Comparison of ENCODE assay signal across 34 mouse cellular contexts in genomic region chr12:111396997-111397396, GRCm38 (mm10). TPM values are rescaled to one million over a fixed set of nuclear protein-coding genes. Genes with fewer than 3 reads are reported as not detected.
DNase-seq lines count a peak whose midpoint lies in the region; ATAC-seq and TF ChIP-seq lines count a peak whose summit lies in the region.
"Had no signal": no experiment of that assay in that cellular context is flagged by ENCODE, and none has a peak within 500 bp of the region (broad histone marks: within the 10 kb centered on the region; RNA-seq: fewer than 3 reads in every experiment).

No protein-coding gene starts in this region.

- no peak for ATAC-seq in forebrain, postnatal 0 days
- ATAC-seq: CD4-positive, CD25-positive, alpha-beta regulatory T cell, adult 4 months; forebrain, embryonic 14.5 days; inflammation-experienced regulatory T-cells, adult 6 months; midbrain, embryonic 13.5 days had no signal

- peaks cover 38% of the 10 kb centered on the region for H3K27me3 ChIP-seq in heart, embryonic 10.5 days (ENCODE audit: insufficient read depth, poor library complexity, severe bottlenecking)
- no peaks in the 10 kb centered on the region for H3K27me3 ChIP-seq in forebrain, postnatal 0 days (ENCODE audit: insufficient read depth, low read length)
- H3K27me3 ChIP-seq: hindbrain, embryonic 15.5 days had no signal

- H3K4me3 ChIP-seq in heart, embryonic 10.5 days: no peak overlapping the region
- no peak overlapping the region for H3K4me3 ChIP-seq in forebrain, postnatal 0 days (ENCODE audit: low read depth, low read length)
- H3K4me3 ChIP-seq: heart, embryonic 12.5 days; hindbrain, embryonic 10.5 days; hindbrain, embryonic 15.5 days; kidney, embryonic 15.5 days; left cerebral cortex, adult 2 months; liver, embryonic 13.5 days; midbrain, embryonic 13.5 days had no signal

- no peaks in the 10 kb centered on the region for H3K36me3 ChIP-seq in heart, embryonic 10.5 days
- no peaks in the 10 kb centered on the region for H3K36me3 ChIP-seq in forebrain, postnatal 0 days (ENCODE audit: insufficient read depth)
- H3K36me3 ChIP-seq: heart, embryonic 12.5 days; hindbrain, embryonic 10.5 days; hindbrain, embryonic 15.5 days; kidney, embryonic 15.5 days; liver, embryonic 13.5 days; midbrain, embryonic 13.5 days had no signal

- TF ChIP-seq CTCF in forebrain, postnatal 0 days (IDR thresholded peaks at IDR 0.05; ENCODE audit: low read depth): no peak

- 53% methylated on average over 5 of the region's 5 CpGs for WGBS in heart, embryonic 10.5 days
- 72% methylated on average over 5 of the region's 5 CpGs for WGBS in forebrain, postnatal 0 days

- 0 out of 2 replicates have a peak overlapping the region, but pooled peaks have one; percentile 13 for H3K27ac ChIP-seq in heart, embryonic 10.5 days
- H3K27ac ChIP-seq in forebrain, postnatal 0 days (ENCODE audit: low read depth, low read length): no peak overlapping the region
- H3K27ac ChIP-seq: hindbrain, embryonic 10.5 days; hindbrain, embryonic 15.5 days; kidney, embryonic 15.5 days; left cerebral cortex, adult 2 months; liver, embryonic 13.5 days; macrophage; midbrain, embryonic 13.5 days had no signal

- no peak for DNase-seq in heart, embryonic 10.5 days (ENCODE audit: low spot score)
- DNase-seq in heart, adult 18-20 months: no peak
- DNase-seq in adrenal gland, adult 8-10 months: peak; percentile 50
- peak; percentile 56 for DNase-seq in adrenal gland, postnatal 14 days
- DNase-seq in testis, postnatal 10 days (ENCODE audit: low spot score): peak; percentile 67
- DNase-seq in forebrain, postnatal 0 days: no peak
- no peak for DNase-seq in gastrocnemius, postnatal 10 days
- DNase-seq: cerebellum, adult 11 months; cerebellum, adult 9-10 months; cerebellum, postnatal 36 days; heart, postnatal 14 days; kidney, adult 18-20 months; kidney, postnatal 25 days; liver, embryonic 13.5 days; lung, adult 2 months; lung, postnatal 10 days; spleen, adult 18-20 months; thymus, postnatal 4 days had no signal

- H3K4me1 ChIP-seq in heart, embryonic 10.5 days: peaks cover 19% of the 10 kb centered on the region
- no peaks in the 10 kb centered on the region for H3K4me1 ChIP-seq in forebrain, postnatal 0 days (ENCODE audit: insufficient read depth)
- H3K4me1 ChIP-seq: hindbrain, embryonic 15.5 days had no signal

- H3K4me2 ChIP-seq in forebrain, postnatal 0 days (ENCODE audit: low read depth): no peak overlapping the region
- H3K4me2 ChIP-seq: heart, embryonic 12.5 days; hindbrain, embryonic 15.5 days; kidney, embryonic 15.5 days; liver, embryonic 13.5 days; midbrain, embryonic 13.5 days had no signal

- no peaks in the 10 kb centered on the region for H3K9me3 ChIP-seq in heart, embryonic 10.5 days
- no peaks in the 10 kb centered on the region for H3K9me3 ChIP-seq in forebrain, postnatal 0 days (ENCODE audit: low read length)
- H3K9me3 ChIP-seq: heart, embryonic 12.5 days; hindbrain, embryonic 10.5 days; hindbrain, embryonic 15.5 days; kidney, embryonic 15.5 days; liver, embryonic 13.5 days; midbrain, embryonic 13.5 days had no signal

- H3K9ac ChIP-seq in forebrain, postnatal 0 days: no peak overlapping the region
- H3K9ac ChIP-seq: heart, embryonic 12.5 days; hindbrain, embryonic 15.5 days; kidney, embryonic 15.5 days; liver, embryonic 13.5 days; midbrain, embryonic 13.5 days had no signal

RNA-seq across cellular contexts. Expression of gene Lbhd2, which starts 9.6 kb away (rescaled TPM):
- 0.21 and 0.30 TPM in 2 replicates for polyA plus RNA-seq in heart, embryonic 10.5 days (2016; fragmentation: Nextera tagmentation; extraction: Ambion mirVana)
- total RNA-seq in heart, adult 18-20 months (2021): not detected
- 1 to 10 TPM in 1 of 4 experiments, under 1 TPM in 3; 0.67 to 1.0 (median 0.78) TPM for total RNA-seq in adrenal gland, adult 8-10 months (2022)
- 0.56 and 0.79 TPM in 2 replicates for total RNA-seq in adrenal gland, postnatal 14 days (2021)
- 3.7 and 4.4 TPM in 2 replicates for total RNA-seq in forebrain, postnatal 0 days (2014; rRNA removed)
- 10.5 and 12.9 TPM in 2 replicates for polyA plus RNA-seq in forebrain, postnatal 0 days (2015; fragmentation: Nextera tagmentation; extraction: Ambion mirVana)
- under 1 TPM in 1 of 2 experiments, not detected in 1; 0.70 TPM for total RNA-seq in gastrocnemius, postnatal 10 days (2021)
- total RNA-seq: gastrocnemius, adult 8-10 months; heart, postnatal 14 days; megakaryocyte-erythroid progenitor cell, adult 5-6 weeks; monocyte, adult 5-6 weeks had no signal
- polyA plus RNA-seq: CD4-positive, CD25-positive, alpha-beta regulatory T cell, adult 4 months; embryonic facial prominence, embryonic 11.5 days; gonadal fat pad, adult 2 months; heart, embryonic 12.5 days; liver, embryonic 13.5 days; lung, adult 2 months; macrophage; midbrain, embryonic 13.5 days had no signal

RNA-seq across cellular contexts. Expression of gene Cdc42bpb, which starts 19.5 kb away (rescaled TPM):
- polyA plus RNA-seq in heart, embryonic 10.5 days (2016; fragmentation: Nextera tagmentation; extraction: Ambion mirVana): 27.8 and 33.1 TPM in 2 replicates
- 10 to 100 TPM; 52.7 to 57.6 TPM for total RNA-seq in heart, adult 18-20 months (2021)
- 100 to 1,000 TPM; 112 to 162 (median 141) TPM for total RNA-seq in adrenal gland, adult 8-10 months (2022)
- 133 and 149 TPM in 2 replicates for total RNA-seq in adrenal gland, postnatal 14 days (2021)
- total RNA-seq in forebrain, postnatal 0 days (2014; rRNA removed): 113 and 139 TPM in 2 replicates
- polyA plus RNA-seq in forebrain, postnatal 0 days (2015; fragmentation: Nextera tagmentation; extraction: Ambion mirVana): 28.0 and 31.1 TPM in 2 replicates
- 10 to 100 TPM; 48.3 to 55.8 TPM for total RNA-seq in gastrocnemius, postnatal 10 days (2021)

RNA-seq across cellular contexts. Expression of gene Exoc3l4, which starts 19.8 kb away (rescaled TPM):
- polyA plus RNA-seq in heart, embryonic 10.5 days (2016; fragmentation: Nextera tagmentation; extraction: Ambion mirVana): 14.5 and 14.6 TPM in 2 replicates
- 1 to 10 TPM; 3.2 to 4.1 TPM for total RNA-seq in heart, adult 18-20 months (2021)
- total RNA-seq in adrenal gland, adult 8-10 months (2022): 10 to 100 TPM in 1 of 4 experiments, 1 to 10 TPM in 3; 3.2 to 10.0 (median 7.8) TPM
- total RNA-seq in adrenal gland, postnatal 14 days (2021): 4.6 and 5.2 TPM in 2 replicates
- total RNA-seq in forebrain, postnatal 0 days (2014; rRNA removed): 2.1 TPM in 2 replicates
- polyA plus RNA-seq in forebrain, postnatal 0 days (2015; fragmentation: Nextera tagmentation; extraction: Ambion mirVana): 1.5 and 2.0 TPM in 2 replicates
- 10 to 100 TPM; 20.3 to 26.0 TPM for total RNA-seq in gastrocnemius, postnatal 10 days (2021)
- total RNA-seq: megakaryocyte-erythroid progenitor cell, adult 5-6 weeks; monocyte, adult 5-6 weeks had no signal
- polyA plus RNA-seq: CD4-positive, CD25-positive, alpha-beta regulatory T cell, adult 4 months; inflammation-experienced regulatory T-cells, adult 6 months had no signal

RNA-seq across cellular contexts. Expression of gene Tnfaip2, which starts 45.3 kb away (rescaled TPM):
- 12.1 and 12.8 TPM in 2 replicates for polyA plus RNA-seq in heart, embryonic 10.5 days (2016; fragmentation: Nextera tagmentation; extraction: Ambion mirVana)
- total RNA-seq in heart, adult 18-20 months (2021): 10 to 100 TPM; 45.1 to 52.6 TPM
- total RNA-seq in adrenal gland, adult 8-10 months (2022): 10 to 100 TPM; 14.3 to 28.0 (median 17.7) TPM
- 14.0 and 14.4 TPM in 2 replicates for total RNA-seq in adrenal gland, postnatal 14 days (2021)
- total RNA-seq in forebrain, postnatal 0 days (2014; rRNA removed): 1.0 and 4.8 TPM in 2 replicates
- 0.33 and 1.2 TPM in 2 replicates for polyA plus RNA-seq in forebrain, postnatal 0 days (2015; fragmentation: Nextera tagmentation; extraction: Ambion mirVana)
- 10 to 100 TPM; 37.0 to 47.7 TPM for total RNA-seq in gastrocnemius, postnatal 10 days (2021)
- polyA plus RNA-seq: CD4-positive, CD25-positive, alpha-beta regulatory T cell, adult 4 months; inflammation-experienced regulatory T-cells, adult 6 months; neural tube, embryonic 14.5 days had no signal

Comparison
In these comparisons a context has a peak if more than half of its experiments do, and no peak if none do; other contexts are left out.
1. DNase-seq: peak in adrenal gland, adult 8-10 months (single experiment), adrenal gland, postnatal 14 days (single experiment) and testis, postnatal 10 days (single experiment); none in heart, embryonic 10.5 days (single experiment), heart, adult 18-20 months (0 of 2), forebrain, postnatal 0 days (single experiment) and gastrocnemius, postnatal 10 days (single experiment).